Mouse (Mus musculus) testis, adult 2 months (tissue): ENCODE results near the gene BC049352.

ENCODE experiments used
- CTCF ChIP-seq: fragments of 200-500 bp; IDR thresholded peaks from 2 replicates; pipeline ENCODE4 v1.5.1; 2012; ENCODE audit warnings: low read depth, mild to moderate bottlenecking, inconsistent platforms, low read length, moderate library complexity; ENCODE audit not compliant: control insufficient read depth, insufficient read depth, insufficient replicate concordance
- POLR2A ChIP-seq: fragments of 200-500 bp; IDR thresholded peaks from 2 replicates; pipeline ENCODE4 v1.6.1; 2012; ENCODE audit warnings: low read depth, mild to moderate bottlenecking, inconsistent platforms, low read length, moderate library complexity; ENCODE audit not compliant: control insufficient read depth

- TF ChIP-seq POLR2A (no peak), CTCF (no peak)
Measured at GRCm38 (mm10) chr9:45189661-45190174, 7.9 kb downstream of the BC049352 start.
